Mouse (Mus musculus): Measurements from ENCODE around the gene Hmgn3.
"Not testable (repeated sequence)": the region's sequence is repeated elsewhere in the genome, so short reads cannot be mapped to it uniquely, and the experiment has no call there.

Hmgn3 gene

DNA sequence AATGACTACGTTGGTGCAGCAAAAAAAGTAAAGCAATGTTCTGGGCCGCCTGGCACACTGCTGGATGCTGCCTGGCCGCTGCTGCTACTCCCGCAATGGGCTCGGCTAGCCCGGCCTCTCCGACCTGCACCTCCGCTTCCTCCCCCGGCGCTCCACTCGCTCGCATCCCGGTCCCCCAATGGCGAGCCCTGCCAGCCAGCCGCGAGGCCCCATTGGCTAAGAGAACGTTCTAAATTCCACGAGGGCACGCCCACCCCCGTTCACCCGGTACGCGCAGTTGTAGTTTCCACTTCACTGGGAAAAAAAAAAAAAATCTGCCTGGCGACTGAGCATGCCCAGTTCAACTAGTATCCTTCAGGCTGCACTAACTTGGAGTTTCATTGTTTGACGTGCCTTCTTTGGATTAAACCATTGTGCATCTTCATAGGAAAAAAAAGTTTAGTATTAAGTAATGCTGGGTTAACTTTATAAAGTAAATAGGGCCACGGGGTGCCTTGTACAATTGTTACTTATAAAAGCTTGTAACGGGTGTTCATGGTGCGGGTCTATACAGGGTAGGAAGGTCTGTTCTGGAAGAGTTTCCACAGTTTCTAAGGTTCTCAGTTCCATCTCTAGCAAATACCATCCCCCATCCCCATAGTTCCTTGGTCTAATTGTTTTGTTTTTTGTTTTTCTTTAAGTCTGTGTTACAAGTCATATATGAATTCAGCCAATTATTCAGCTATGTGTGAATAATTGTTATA, at the start of gene Hmgn3:
Hmgn3 (minus strand) TSS at position 240 of the 743 bp plus-strand sequence.
- peak; percentile 90 for DNase-seq (ENCODE audit: low spot score)

DNA sequence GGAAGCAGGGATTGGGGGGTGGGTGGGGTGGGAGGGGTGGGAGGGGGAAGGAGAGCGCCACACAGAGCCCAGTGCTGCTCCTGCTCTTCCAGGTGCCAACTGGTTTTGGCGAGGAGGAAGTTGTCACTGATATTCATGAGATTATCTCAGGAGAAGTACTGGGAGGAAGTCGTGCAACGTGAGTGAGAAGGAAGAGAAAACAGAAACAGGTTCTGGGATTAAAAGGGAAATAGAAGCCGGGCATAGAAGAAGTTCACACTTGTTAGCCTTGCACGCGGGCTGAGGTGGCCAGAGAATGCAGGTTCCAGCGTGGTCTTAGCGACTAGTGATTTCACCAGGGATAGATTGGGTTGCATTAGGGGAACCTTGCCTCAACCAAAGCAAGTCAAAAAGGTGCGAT, 49.3 kb upstream of the Hmgn3 start:
- DNase-seq (ENCODE audit: low spot score) = no peak

DNA sequence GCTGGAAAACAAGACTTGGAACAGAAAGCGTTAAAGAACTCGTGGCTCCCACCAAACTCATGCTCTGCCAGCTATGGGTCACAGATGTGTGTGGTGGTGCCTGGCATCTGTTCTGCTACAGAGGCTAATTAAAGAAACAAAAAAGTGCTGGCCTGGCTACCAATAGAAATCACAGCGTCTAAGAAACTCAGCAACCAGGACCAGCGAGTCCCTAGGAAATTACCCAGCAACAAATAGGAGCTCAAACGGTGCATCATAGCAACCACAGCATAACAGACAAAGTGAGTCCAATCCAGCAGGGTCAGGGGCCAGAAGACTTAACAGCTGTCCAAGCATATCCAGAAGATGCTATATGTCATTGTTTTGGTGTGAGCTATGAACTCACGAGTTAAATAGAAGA, 48.5 kb upstream of the Hmgn3 start:
- no peak for DNase-seq (ENCODE audit: low spot score)

DNA sequence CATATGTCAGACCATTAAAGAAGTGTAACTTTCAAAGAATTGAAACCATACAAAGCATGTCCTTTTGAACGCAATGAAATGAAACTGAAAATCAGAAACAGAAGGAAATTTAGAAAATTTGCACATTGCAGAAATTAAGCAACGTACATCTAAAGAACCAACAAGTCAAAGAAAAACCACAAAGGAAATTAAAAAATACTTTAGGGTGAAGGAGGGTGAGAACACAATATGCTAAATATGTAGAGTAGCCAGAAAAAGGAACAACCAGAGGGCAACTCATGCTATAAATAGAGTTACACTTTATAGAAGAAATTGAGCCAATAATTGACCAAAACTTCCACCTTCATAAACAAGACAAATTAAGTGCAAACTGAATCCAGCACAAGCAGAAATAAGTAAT, 41.3 kb upstream of the Hmgn3 start:
- DNase-seq (ENCODE audit: low spot score) = no peak

DNA sequence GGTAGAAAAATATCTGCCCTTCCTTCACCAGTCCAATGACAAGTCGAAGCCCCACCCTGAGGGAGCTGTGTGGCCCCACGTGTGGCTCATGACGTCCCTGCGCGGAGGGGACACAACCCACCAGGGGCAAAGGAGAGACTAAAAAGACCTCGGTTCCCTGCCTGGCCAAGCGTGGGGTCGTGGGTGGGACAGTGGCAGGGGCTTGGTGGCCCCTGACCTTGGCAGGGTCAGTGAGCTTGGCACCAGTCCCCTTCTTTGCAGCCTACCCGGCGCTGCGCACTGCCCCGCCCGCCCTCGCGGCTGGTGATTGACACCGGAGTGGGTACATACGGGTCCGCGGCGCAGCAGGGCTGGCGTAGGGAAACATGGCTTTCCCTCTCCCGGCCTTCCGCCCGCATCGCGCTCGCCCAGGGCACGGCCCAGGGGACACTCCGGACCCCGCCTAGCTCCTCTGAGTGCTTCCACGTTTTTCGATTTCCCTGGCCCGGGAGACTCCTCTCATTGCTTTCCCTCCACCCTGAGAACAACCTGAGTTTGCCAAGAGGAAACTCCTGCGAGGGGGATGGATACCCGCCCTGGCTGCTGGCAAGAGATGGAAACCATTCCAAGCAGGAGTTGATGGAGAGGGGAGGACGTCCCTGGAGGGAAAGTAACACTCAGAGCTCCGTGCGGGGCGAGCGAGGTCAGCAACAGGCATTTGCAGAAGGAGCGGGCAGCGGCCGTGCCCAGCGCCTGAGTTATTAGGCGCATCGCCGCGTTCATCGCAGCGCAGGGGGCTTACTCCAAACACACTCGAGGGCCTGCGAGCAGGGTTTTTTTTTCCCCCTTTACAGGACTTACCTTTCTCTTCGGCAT, 667 bp downstream of the Hmgn3 start:
- DNase-seq (ENCODE audit: low spot score) = peak; percentile 65

- no peak for DNase-seq (ENCODE audit: low spot score)
Observed at GRCm38 (mm10) chr9:83129831-83130230, 16.7 kb downstream of the Hmgn3 start.

- no peak for DNase-seq (ENCODE audit: low spot score)
Observed at GRCm38 (mm10) chr9:83127840-83128239, 18.6 kb downstream of the Hmgn3 start.

GRCm38 (mm10) chr9:83126482-83126881, 20.0 kb downstream of the Hmgn3 start:
- not testable (repeated sequence) for DNase-seq (ENCODE audit: low spot score)

GRCm38 (mm10) chr9:83119211-83119610, 27.3 kb downstream of the Hmgn3 start:
- no peak for DNase-seq (ENCODE audit: low spot score)

- DNase-seq (ENCODE audit: low spot score) = no peak
Observed at GRCm38 (mm10) chr9:83117486-83117885, 29.0 kb downstream of the Hmgn3 start.

DNA sequence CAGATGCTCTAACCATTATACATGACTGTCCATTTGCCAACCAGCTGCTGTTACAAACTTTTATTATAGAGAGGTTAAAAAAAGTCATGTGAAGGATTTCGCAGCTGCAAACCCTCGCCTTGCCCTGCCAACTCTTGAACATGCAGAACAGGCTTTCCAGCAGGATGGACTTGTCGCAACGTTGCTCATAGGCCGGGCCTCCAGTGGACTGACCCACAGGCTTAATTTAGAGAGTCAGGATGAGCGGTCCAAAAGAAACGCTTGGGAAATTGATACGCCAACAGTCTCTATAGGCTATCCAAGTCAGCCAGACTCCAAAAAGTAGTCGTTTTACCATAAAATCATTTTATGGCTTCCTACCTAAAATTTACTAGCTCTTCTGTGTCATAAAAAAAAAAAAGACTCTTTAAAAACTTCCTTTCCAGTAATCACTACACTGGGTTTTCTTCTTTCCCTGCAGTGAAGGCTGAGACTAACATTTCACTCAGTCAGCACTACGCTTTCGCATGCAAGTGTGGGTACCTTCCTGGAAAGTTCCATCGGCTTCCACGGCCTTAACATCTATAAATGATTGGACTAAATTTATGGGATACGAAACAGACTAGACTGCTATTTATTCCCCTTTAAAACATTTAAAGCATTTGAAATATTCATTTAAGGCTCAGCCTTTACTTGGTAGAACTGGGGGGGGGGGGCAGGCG, 29.6 kb downstream of the Hmgn3 start:
- no peak for DNase-seq (ENCODE audit: low spot score)

- DNase-seq (ENCODE audit: low spot score) = no peak
Observed at GRCm38 (mm10) chr9:83115676-83116075, 30.8 kb downstream of the Hmgn3 start.

DNA sequence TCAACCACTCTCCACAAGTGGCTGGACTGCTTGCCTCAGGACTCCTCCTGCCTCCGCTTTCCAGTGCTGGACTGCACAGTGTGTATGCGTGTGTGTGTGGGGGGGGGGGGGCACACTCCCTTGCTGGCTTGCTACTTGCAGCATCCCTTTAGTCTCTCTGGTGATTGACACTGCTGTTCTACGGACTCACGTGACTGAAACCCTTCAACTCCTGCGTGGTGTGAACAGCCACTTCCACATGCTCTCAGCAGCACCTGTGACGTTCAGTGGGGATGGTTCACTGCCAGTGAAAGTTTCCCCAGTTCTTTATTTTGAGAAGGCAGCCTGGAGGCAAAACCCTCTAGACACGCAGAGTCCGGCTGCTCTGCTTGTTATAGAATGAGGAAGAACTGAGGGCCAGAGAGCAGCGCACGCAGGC, 32.7 kb downstream of the Hmgn3 start:
- no peak for DNase-seq (ENCODE audit: low spot score)

GRCm38 (mm10) chr9:83112305-83112768, 34.1 kb downstream of the Hmgn3 start:
- DNase-seq (ENCODE audit: low spot score) = no peak

DNA sequence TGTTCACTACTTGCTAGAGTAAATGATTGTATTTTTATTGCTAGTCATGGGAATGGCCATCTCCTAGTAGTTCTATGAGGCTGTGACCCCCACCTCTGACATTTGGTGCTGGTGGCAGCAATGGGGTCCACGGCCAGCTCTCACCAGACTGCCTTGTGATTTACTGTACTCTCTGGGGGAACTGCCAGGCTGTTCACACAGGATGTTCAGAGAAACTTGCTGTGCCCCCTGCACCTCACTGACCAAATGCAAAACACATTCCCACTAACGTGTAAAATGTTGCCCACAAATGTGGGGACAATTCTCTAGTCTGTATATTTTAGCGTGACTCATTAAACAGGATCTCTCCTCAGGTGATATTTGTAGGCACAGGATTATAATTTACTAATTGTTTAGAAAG, 34.7 kb downstream of the Hmgn3 start:
- no peak for DNase-seq (ENCODE audit: low spot score)

DNA sequence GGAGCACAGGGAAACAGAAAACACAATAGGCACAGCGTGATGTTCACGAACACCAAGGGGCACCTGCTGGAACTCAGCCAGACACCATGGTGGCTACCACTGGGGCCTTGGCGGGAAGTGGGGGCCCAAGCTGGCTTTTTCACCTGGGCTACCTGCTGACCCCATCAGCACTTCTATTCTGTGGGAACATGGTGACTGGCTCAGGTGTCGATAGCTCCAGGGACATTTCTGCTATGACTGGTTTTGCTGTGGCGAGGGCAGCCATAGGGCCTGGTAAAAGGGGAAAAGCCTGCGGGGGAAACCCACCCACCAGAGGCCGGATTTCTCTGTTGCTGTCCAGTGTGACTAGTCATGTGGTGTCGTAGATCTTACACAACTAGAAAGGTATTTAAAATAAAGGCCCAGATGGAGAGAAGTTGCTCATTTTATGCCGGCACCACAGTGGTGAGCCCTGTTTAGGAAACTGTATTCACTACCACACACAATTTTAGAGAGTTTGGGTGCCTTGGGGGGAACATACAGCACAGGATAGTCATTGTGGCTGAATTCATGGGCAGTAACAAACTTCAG, 35.3 kb downstream of the Hmgn3 start:
- DNase-seq (ENCODE audit: low spot score) = no peak

GRCm38 (mm10) chr9:83110406-83111116, 35.9 kb downstream of the Hmgn3 start:
- DNase-seq (ENCODE audit: low spot score) = no peak

DNA sequence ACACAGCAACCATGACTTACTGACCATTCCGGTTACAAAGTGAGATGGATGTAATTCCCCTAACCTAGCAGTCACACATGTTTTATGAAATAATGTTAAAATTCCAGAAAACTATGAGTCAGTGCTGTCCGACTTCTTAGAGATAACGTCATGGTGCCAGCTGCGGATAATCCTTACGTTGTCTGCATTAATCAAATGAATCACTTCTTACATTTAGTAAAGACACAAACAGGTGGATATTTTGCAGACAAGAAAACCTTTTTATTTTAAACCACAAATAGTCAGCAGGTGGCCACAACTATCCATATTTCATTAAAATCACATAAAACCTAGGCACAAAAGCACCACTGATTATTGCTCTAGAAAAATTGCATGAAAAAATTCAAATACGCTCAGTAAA, 36.8 kb downstream of the Hmgn3 start:
- no peak for DNase-seq (ENCODE audit: low spot score)

GRCm38 (mm10) chr9:83108821-83109220, 37.7 kb downstream of the Hmgn3 start:
- DNase-seq (ENCODE audit: low spot score) = no peak

- DNase-seq (ENCODE audit: low spot score) = no peak
Observed at GRCm38 (mm10) chr9:83103785-83104184, 42.7 kb downstream of the Hmgn3 start.

DNA sequence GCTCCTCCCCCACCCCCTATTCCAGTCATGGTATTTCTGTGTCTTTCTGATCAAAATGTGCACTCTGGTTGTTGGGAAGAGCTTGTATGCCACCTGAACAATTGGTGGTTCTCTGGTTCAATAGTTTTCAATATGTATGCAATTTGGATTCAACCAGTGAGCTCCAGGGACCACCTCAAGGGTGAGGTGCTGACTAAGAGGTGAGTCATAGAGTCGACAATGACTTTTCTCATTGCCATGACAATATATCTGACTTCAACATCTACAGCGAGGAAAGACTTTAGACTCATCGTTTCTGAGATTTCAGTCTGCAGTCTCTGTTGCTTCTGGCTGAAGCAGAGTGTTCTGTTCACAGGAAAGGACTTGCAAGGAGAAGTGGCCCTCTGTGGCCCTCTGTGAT, 44.8 kb downstream of the Hmgn3 start:
- no peak for DNase-seq (ENCODE audit: low spot score)

DNA sequence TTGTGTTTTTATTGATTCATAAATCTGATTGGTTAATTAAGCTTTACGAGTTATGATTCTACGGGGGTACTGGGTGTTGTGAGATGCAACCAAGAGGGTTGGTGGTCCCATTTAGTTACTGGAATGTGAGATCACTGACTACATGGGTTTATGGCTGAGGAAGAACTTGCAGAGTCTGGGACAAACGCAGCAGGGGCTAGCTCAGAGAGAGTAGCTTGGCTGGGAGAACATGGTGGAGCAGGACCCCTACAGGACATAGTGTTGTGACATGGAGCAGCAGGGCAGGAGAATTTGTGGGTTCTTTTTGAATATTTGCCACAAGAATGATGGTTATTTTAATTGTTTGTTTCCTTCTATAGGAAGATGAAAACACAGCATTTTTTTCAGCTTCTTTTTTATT, 45.7 kb downstream of the Hmgn3 start:
- DNase-seq (ENCODE audit: low spot score) = no peak

All from left cerebral cortex, adult 11 months (tissue).